Comparison of ENCODE assay signal across 1 mouse cellular context in the genomic region with DNA sequence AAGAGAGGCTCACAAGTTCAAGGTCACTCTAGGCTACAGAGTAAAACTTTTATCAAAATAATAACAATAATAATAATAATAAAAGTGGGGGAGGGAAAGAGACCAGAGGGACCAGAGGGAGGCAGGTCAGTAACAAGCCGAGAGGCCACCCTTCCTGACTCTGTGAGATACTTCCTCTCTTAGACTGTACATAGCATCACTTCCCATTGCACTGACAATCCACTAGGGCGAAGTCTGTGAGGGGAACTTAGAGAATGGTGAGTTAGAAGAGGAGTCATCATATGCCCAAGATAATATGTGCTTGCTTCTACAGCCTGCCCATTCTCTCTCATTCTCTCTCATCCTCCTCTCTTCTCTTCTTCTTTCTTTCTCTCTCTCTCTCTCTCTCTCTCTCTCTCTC.
TF ChIP-seq lines count a peak whose summit lies in the region.

No protein-coding gene starts in this region.

TF ChIP-seq in CH12.LX, 34 proteins besides CTCF, POLR2A, EP300 and RAD21:
- TF ChIP-seq MEF2A (IDR thresholded peaks at IDR 0.05; ENCODE audit: borderline replicate concordance, low read depth, low read length) (no peak), ZKSCAN1 (IDR thresholded peaks at IDR 0.05; ENCODE audit: borderline replicate concordance, low read depth, low read length) (no peak), POLR2AphosphoS2 (IDR thresholded peaks at IDR 0.05; ENCODE audit: low read depth, low read length) (no peak), KAT2A (IDR thresholded peaks at IDR 0.05; ENCODE audit: insufficient replicate concordance, low read length) (no peak), MXI1 (IDR thresholded peaks at IDR 0.05; ENCODE audit: low read depth, low read length) (no peak), CHD2 (IDR thresholded peaks at IDR 0.05; ENCODE audit: low read length) (no peak), ZC3H11A (IDR thresholded peaks at IDR 0.05; ENCODE audit: low read depth, low read length) (no peak), ETS1 (conservative IDR thresholded peaks at IDR 0.05; ENCODE audit: low read depth, low read length) (no peak), UBTF (IDR thresholded peaks at IDR 0.05; ENCODE audit: low read depth, low read length) (no peak), ELF1 (IDR thresholded peaks at IDR 0.05; ENCODE audit: low read depth, low read length) (no peak), MAZ (IDR thresholded peaks at IDR 0.05; ENCODE audit: low read depth, low read length) (no peak), JUND (conservative IDR thresholded peaks at IDR 0.05; ENCODE audit: low read depth, low read length) (no peak)
